Mouse (Mus musculus) left cerebral cortex, adult 9 months (tissue): ENCODE results near the gene Copz1.

ENCODE experiments used
- DNase-seq, 2 experiments: peaks; one replicate each; pipeline ENCODE4 v3.0.0; 2022; ENCODE audit warnings: low spot score in 2 of 2

Copz1 gene

GRCm38 (mm10) chr15:103292673-103293345 lies 20.3 kb downstream of the Copz1 start:
- DNase-seq: no peak

- DNase-seq: no peak
These were observed 20.9 kb downstream of the Copz1 start for GRCm38 (mm10) chr15:103293375-103293774.

DNA sequence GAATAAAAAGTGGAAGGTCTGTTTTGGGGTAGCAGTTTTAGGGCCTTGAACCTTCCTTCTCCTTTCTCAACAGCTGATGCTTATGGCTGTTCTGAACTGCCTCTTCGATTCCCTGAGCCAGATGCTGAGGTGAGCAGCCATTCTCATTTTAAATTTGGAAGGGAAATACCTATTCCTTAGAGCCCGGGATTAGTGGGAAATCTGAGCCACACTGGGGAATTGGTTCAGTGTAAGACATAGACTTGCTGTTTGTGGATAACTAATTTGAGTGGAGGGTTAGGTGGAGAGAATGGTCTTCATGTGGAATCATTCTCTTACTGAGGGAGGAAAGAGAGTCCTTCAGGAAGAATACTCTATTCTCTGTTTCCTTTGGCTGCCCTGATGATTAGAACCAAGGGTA lies 22.1 kb downstream of the Copz1 start:
- DNase-seq: no peak

DNA sequence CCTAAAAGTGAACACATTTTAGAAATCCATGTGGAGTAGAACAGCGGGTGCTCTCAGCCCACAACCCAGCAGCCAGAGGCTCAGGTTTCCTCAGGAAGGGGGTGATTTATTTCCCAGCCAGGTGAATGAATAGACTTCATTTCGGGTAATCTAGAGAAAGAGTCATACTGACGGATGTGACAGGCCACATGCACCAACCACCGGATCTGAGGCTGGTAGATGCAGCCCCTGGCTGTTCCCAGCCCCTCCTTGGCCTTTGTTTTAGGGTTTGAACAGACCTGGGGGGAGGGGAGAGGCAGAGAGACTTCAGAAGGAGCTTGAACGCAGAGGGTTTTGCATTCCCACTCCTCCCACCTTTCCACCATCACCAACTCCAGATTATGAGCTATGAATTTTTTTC lies 23.3 kb downstream of the Copz1 start:
- no peak for DNase-seq

DNA sequence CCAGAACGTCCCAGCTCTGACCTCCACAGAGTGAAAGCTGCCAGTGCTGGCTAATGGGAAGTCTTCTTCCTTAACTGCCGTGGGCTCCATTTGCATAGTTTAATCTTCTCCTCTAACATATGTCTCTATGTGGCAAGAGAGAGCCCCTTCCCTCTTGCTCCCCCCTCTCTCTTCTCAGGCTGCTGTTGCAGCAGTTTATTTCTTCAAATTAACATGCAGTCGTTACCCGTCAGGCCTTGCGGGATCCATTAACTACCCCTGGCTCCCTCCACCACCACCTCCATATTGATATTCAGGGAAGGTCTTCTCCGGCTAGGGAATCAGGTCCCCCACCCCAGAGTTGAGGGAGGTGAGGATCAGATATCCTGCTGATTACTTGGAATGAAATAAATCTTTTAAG lies 24.8 kb downstream of the Copz1 start:
- DNase-seq: no peak

- DNase-seq: no peak
These were observed 25.5 kb downstream of the Copz1 start for GRCm38 (mm10) chr15:103298026-103298425.

DNA sequence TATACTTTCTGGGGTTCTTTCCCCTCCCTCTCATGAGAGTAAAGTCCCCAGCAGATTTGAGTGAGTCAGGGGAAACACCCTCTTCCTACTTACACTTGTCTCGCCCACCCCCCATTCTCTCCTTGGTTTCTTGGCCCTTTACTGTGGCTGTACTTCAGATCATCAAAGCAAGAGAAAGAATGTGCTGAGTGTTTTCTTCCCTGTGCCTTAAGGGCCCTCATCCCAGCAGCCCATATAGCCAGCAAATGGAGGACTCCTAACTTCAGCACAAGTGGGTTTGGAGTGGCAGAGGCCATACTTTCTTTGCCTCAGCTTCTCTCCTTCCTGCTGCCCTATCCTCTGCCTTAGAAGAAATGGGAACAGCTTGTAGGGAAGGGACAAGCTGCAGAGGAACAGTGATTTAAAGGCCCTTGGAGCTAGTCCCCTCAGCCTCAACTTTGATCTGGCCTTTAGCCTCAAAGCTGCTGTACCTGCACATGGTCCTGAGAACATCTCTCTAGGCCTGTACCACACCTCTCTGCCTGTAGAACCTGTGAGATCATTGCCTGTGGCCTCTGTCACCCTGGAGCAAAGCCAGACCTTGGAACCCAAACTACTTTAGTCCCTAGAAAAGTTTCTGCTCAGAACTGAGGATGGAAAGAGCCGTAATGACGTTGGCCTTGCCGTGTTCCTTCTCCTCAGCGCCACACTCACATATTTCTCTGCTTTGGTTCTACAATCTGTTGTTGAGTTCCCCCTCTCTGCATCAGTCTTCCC lies 26.5 kb downstream of the Copz1 start:
- no peak for DNase-seq

GRCm38 (mm10) chr15:103299644-103300043 lies 27.1 kb downstream of the Copz1 start:
- DNase-seq: no peak

- peak in 1 of 2 experiments; percentile 68 for DNase-seq
These were observed 27.6 kb downstream of the Copz1 start for GRCm38 (mm10) chr15:103300067-103300471.

DNA sequence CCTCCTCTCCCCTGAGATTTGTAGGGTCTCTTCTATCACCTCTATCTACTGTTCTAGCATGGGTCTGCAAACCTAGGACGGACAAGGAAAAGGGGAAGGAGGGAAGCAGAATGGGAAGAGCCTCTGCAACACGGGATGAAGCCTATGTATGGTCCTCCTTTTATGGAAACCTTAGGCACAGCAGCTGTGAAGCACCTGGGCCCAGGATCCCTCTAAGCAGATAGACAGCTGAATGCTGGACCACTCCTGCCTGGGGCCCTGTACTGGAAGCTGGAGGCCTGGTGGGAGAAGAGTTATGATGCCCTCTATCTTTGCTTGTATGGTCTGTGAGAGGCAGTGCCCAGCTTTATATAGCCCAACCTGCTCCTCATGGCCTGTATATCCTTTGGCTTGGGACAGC lies 28.0 kb downstream of the Copz1 start:
- no peak for DNase-seq

DNA sequence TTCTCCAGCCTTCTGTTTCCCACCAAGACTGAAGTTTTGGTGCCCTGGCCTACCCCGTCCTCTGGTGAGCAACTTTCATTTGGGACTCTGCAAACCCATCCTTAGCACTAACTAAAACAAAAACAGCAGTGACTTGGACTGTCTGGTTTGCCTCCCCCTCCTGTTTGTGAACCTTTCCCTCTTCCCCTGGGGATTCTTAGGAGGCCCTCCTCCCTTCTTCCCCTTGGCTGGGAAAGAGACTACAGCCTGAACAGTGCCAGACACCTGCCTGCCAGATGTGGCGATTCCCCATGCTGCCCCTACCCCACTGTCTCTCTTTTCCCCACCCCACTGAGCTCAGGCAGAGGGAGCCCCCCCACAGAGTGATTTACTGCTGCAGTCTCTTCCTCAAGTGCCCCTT lies 28.5 kb downstream of the Copz1 start:
- DNase-seq: no peak

- DNase-seq: no peak
These were observed 29.2 kb downstream of the Copz1 start for GRCm38 (mm10) chr15:103301547-103302340.

DNA sequence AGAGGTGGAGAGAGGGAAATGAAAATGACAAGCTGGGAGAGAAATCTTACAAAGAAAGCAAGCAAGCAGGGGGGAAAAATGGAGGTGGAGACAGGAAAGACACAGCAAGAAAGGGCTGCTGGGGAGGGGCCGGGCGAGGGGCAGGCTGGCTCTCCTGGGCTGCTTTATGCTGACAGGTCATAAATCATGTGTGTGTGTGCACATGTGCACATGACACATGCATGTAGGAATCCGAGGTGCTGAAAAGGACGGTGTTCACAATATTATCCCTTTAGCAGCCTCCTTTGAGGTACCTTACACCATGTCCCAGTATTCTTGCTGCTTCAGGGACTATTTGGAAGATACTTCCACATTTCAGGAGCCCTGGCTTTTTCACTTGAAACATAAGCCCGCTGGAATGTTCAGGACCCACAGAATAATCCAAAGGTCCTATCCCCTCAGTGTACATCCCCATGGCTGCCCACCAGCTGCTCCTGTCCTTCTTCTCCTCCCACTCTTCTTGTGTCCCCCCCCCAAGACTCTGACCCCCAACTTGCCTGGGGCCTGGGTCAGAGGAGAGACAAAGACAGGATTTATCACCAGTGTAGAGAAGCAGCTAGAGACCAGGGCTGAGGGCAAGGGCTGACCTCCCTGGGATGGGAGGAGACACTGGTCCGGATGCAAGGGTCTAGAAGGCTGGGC lies 30.0 kb downstream of the Copz1 start:
- no peak for DNase-seq

GRCm38 (mm10) chr15:103303916-103304615 lies 31.6 kb downstream of the Copz1 start:
- no peak for DNase-seq

GRCm38 (mm10) chr15:103304616-103304969 lies 32.1 kb downstream of the Copz1 start:
- DNase-seq: no peak

GRCm38 (mm10) chr15:103305070-103305678 lies 32.7 kb downstream of the Copz1 start:
- DNase-seq: peak; percentile 97 to 98

DNA sequence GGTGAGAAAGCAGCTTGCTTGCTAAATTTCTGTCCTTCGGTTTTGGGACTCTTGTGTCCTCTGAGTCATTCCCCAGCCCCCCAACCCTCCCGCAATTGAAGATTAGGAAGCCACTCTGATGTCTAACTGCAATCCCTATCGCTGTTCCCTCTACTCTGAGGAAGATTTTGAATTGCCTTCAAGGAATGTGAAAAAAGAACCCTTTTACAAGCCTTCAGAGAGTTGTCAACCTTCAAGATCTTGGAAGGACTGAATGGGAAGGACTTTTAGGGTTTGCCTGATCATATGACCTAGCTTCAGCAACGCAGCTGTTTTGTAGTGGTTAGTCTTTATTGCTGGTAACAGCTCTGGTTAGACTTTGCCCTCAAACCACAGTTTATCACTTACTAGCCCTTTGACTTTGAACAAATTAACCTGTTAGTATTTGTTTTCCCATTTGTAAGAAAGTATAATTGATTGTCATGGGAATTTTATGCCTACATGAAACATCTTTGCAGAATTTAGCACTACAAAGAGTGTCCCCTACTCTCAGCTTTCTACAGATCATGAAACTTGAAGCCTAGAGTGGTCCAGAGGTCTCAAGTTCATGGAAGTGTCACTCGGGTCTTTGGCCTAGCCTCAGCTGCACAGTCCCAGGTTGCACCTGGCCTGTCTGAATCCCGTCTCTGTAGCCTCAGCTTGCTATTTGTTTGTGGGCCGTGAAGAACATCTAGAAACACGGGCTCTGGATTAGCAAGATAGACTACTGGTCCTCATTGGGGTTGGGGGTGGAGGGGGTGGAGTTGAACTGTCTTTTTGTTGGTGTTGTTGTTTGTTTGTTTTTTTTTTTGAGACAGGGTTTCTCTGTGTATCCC lies 33.5 kb downstream of the Copz1 start:
- no peak for DNase-seq

DNA sequence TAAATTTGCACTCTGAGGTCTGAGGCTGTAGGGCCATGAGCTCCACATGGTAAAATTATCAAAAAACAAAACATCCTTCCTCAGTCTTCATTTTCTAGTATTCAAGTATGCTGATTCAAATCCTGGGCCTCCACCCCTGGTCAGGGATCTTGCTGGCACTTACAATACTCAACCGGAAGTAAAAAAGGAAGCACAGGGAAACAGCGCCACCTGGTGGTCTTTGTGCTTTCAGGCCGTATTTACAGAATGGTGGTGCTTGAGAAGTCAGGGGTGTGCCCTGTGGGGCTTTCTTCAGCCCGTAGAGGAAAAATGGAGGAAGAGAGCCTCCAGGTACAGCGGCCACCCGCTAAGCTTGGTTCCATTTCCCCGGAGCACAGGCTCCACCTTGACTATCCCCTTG lies 34.6 kb downstream of the Copz1 start:
- DNase-seq: peak; percentile 68 to 97

- DNase-seq: no peak
These were observed 35.8 kb downstream of the Copz1 start for GRCm38 (mm10) chr15:103308056-103308875.
